Mouse (Mus musculus): ENCODE data around the gene Olfr548-ps1. TPM values are rescaled to one million over a fixed set of nuclear protein-coding genes. Genes with fewer than 3 reads are reported as not detected.

Gene Olfr548-ps1
- total RNA-seq (2014; fragmentation: Nextera tagmentation) (not detected in 2 replicates), total RNA-seq (2017) (not detected in 2 replicates)

GRCm38 (mm10) chr7:102540596-102540995 is at the start of gene Olfr548-ps1:
Gene Olfr548-ps1, plus strand, starts transcription at chr7:102540896.
- ATAC-seq (replicated peaks; ENCODE audit: poor library complexity, severe bottlenecking), result peak; percentile 42; the same call in 1 of the 2 replicates

GRCm38 (mm10) chr7:102494416-102494815 is 46.3 kb upstream of the Olfr548-ps1 start:
- peak; percentile 42 for ATAC-seq (replicated peaks; ENCODE audit: poor library complexity, severe bottlenecking)

- ATAC-seq (replicated peaks; ENCODE audit: poor library complexity, severe bottlenecking), result no peak
Observed at GRCm38 (mm10) chr7:102499473-102499872, 41.2 kb upstream of the Olfr548-ps1 start, which contains the start of gene Olfr545. Gene Olfr545, minus strand, starts transcription at chr7:102499573.

- ATAC-seq (replicated peaks; ENCODE audit: poor library complexity, severe bottlenecking), result no peak
Observed at GRCm38 (mm10) chr7:102501986-102502385, 38.7 kb upstream of the Olfr548-ps1 start.

- ATAC-seq (replicated peaks; ENCODE audit: poor library complexity, severe bottlenecking), result peak; percentile 94
Observed at GRCm38 (mm10) chr7:102506848-102507247, 33.8 kb upstream of the Olfr548-ps1 start.

- ATAC-seq (replicated peaks; ENCODE audit: poor library complexity, severe bottlenecking), result no peak
Observed at GRCm38 (mm10) chr7:102508066-102508465, 32.6 kb upstream of the Olfr548-ps1 start.

GRCm38 (mm10) chr7:102508666-102509065 is 32.0 kb upstream of the Olfr548-ps1 start:
- no peak for ATAC-seq (replicated peaks; ENCODE audit: poor library complexity, severe bottlenecking)

- no peak for ATAC-seq (replicated peaks; ENCODE audit: poor library complexity, severe bottlenecking)
Observed at GRCm38 (mm10) chr7:102509726-102510125, 31.0 kb upstream of the Olfr548-ps1 start.

GRCm38 (mm10) chr7:102511927-102512326 is 28.8 kb upstream of the Olfr548-ps1 start:
- ATAC-seq (replicated peaks; ENCODE audit: poor library complexity, severe bottlenecking), result peak; percentile 57

- ATAC-seq (replicated peaks; ENCODE audit: poor library complexity, severe bottlenecking), result peak; percentile 78
Observed at GRCm38 (mm10) chr7:102512814-102513435, 27.8 kb upstream of the Olfr548-ps1 start.

GRCm38 (mm10) chr7:102514144-102514543 is 26.6 kb upstream of the Olfr548-ps1 start:
- ATAC-seq (replicated peaks; ENCODE audit: poor library complexity, severe bottlenecking), result peak; percentile 54

- no peak for ATAC-seq (replicated peaks; ENCODE audit: poor library complexity, severe bottlenecking)
Observed at GRCm38 (mm10) chr7:102516261-102517050, 24.2 kb upstream of the Olfr548-ps1 start.

GRCm38 (mm10) chr7:102517051-102517335 is 23.7 kb upstream of the Olfr548-ps1 start:
- no peak for ATAC-seq (replicated peaks; ENCODE audit: poor library complexity, severe bottlenecking)

- no peak for ATAC-seq (replicated peaks; ENCODE audit: poor library complexity, severe bottlenecking)
Observed at GRCm38 (mm10) chr7:102529052-102529451, 11.6 kb upstream of the Olfr548-ps1 start.

- no peak for ATAC-seq (replicated peaks; ENCODE audit: poor library complexity, severe bottlenecking)
Observed at GRCm38 (mm10) chr7:102534449-102534848, 6.2 kb upstream of the Olfr548-ps1 start, which contains the start of gene Olfr547. Gene Olfr547, plus strand, starts transcription at chr7:102534749.

- peak; percentile 44 for ATAC-seq (replicated peaks; ENCODE audit: poor library complexity, severe bottlenecking)
Observed at GRCm38 (mm10) chr7:102541251-102541650, 555 bp downstream of the Olfr548-ps1 start.

- no peak for ATAC-seq (replicated peaks; ENCODE audit: poor library complexity, severe bottlenecking)
Observed at GRCm38 (mm10) chr7:102549570-102549969, 8.9 kb downstream of the Olfr548-ps1 start, which contains the start of gene Olfr549. Gene Olfr549, plus strand, starts transcription at chr7:102549870.

GRCm38 (mm10) chr7:102553279-102553678 is 12.6 kb downstream of the Olfr548-ps1 start:
- ATAC-seq (replicated peaks; ENCODE audit: poor library complexity, severe bottlenecking), result peak; percentile 35; the same call in 1 of the 2 replicates

GRCm38 (mm10) chr7:102564999-102565997 is 24.6 kb downstream of the Olfr548-ps1 start, which contains the start of gene Trim21:
Gene Trim21, minus strand, starts transcription at chr7:102565486.
- ATAC-seq (replicated peaks; ENCODE audit: poor library complexity, severe bottlenecking), result peak; percentile 98

GRCm38 (mm10) chr7:102566219-102566618 is 25.5 kb downstream of the Olfr548-ps1 start:
- no peak for ATAC-seq (replicated peaks; ENCODE audit: poor library complexity, severe bottlenecking)
